Mouse (Mus musculus) hindbrain, embryonic 14.5 days (tissue): Measurements from ENCODE around the gene Minpp1. TPM values are rescaled to one million over a fixed set of nuclear protein-coding genes. Genes with fewer than 3 reads are reported as not detected.

ENCODE experiments used
- ATAC-seq: fragments of 200-750 bp; cut with Nextera tagmentation; 2 replicates; pipeline ENCODE4 v1.8.0; 2017; ENCODE audit warnings: moderate number of reproducible peaks, mild to moderate bottlenecking, moderate TSS enrichment, moderate library complexity; ENCODE audit not compliant: low FRiP score
- DNase-seq: peaks from one replicate; pipeline ENCODE4 v3.0.0-alpha.2; 2015; ENCODE audit warnings: low spot score
- H3K27ac ChIP-seq: fragments of 300-500 bp; sonication (generic); 2 replicates; pipeline ENCODE4 v1.5.1; 2014; ENCODE audit warnings: mild to moderate bottlenecking, moderate library complexity
- H3K27me3 ChIP-seq: fragments of 300-500 bp; sonication (generic); 2 replicates; pipeline ENCODE4 v1.6.1; 2014; ENCODE audit warnings: mild to moderate bottlenecking, low read length, mixed read lengths; ENCODE audit not compliant: control insufficient read depth, insufficient read depth
- H3K36me3 ChIP-seq: fragments of 300-500 bp; sonication (generic); replicated peaks from 2 replicates; pipeline ENCODE4 v1.6.1; 2014; ENCODE audit not compliant: control insufficient read depth, insufficient read depth
- H3K4me1 ChIP-seq: fragments of 300-500 bp; sonication (generic); replicated peaks from 2 replicates; pipeline ENCODE4 v1.6.1; 2014; ENCODE audit warnings: antibody characterized with exemption, low read length, mixed read lengths; ENCODE audit not compliant: control insufficient read depth, insufficient read depth
- H3K4me2 ChIP-seq: fragments of 300-500 bp; sonication (generic); replicated peaks from 2 replicates; pipeline ENCODE4 v1.6.1; 2014; ENCODE audit warnings: mild to moderate bottlenecking, moderate library complexity
- H3K4me3 ChIP-seq: fragments of 300-500 bp; sonication (generic); replicated peaks from 2 replicates; pipeline ENCODE4 v1.5.1; 2014; ENCODE audit warnings: mild to moderate bottlenecking, low read length
- H3K9ac ChIP-seq: fragments of 300-500 bp; sonication (generic); 2 replicates; pipeline ENCODE4 v1.6.1; 2014
- H3K9me3 ChIP-seq: fragments of 300-500 bp; sonication (generic); 2 replicates; pipeline ENCODE4 v1.6.1; 2016; ENCODE audit warnings: low read length; ENCODE audit not compliant: control insufficient read depth
- WGBS: fragments of 180-500 bp; shearing (Covaris S2); extraction: QIAGEN DNeasy Blood & Tissue Kit; methylation state at CpG from one replicate; pipeline ENCODE4 v1.1.7; 2014; 5-methylcytosine and 5-hydroxymethylcytosine counted together
- polyA plus RNA-seq: library from polyadenylated mRNA; unstranded; fragments of >200 nt; fragmentation: Nextera tagmentation; extraction: Ambion mirVana; gene quantifications from 2 replicates; pipeline ENCODE4 v1.2.1, GENCODE M21; 2014

Minpp1 gene
- polyA plus RNA-seq, 1 experiment from 2014 or later = 60.6 TPM

GRCm38 (mm10) chr19:32530296-32530695 is 44.7 kb downstream of the Minpp1 start:
- Histone ChIP-seq H3K4me2 (no peak overlapping the region), H3K9ac (no peak overlapping the region), H3K27ac (no peak overlapping the region), H3K9me3 (no peaks in the 10 kb centered on the region), H3K4me3 (no peak overlapping the region), H3K27me3 (no peaks in the 10 kb centered on the region), H3K36me3 (no peaks in the 10 kb centered on the region), H3K4me1 (no peaks in the 10 kb centered on the region)
- DNase-seq (no peak), ATAC-seq (no peak)
- 93% methylated on average over 7 of the region's 7 CpGs for WGBS

GRCm38 (mm10) chr19:32532331-32532730 is 46.8 kb downstream of the Minpp1 start:
- no peak overlapping the region for H3K4me2 ChIP-seq
- 88% methylated on average over 3 of the region's 3 CpGs for WGBS
- H3K36me3 ChIP-seq = no peaks in the 10 kb centered on the region
- no peak for ATAC-seq
- H3K27ac ChIP-seq = no peak overlapping the region
- H3K4me3 ChIP-seq = no peak overlapping the region
- H3K4me1 ChIP-seq = no peaks in the 10 kb centered on the region
- no peaks in the 10 kb centered on the region for H3K9me3 ChIP-seq
- no peak for DNase-seq
- no peaks in the 10 kb centered on the region for H3K27me3 ChIP-seq
- no peak overlapping the region for H3K9ac ChIP-seq

- Histone ChIP-seq H3K9ac (no peak overlapping the region), H3K9me3 (no peaks in the 10 kb centered on the region), H3K27ac (no peak overlapping the region), H3K4me2 (no peak overlapping the region), H3K27me3 (no peaks in the 10 kb centered on the region), H3K4me1 (no peaks in the 10 kb centered on the region), H3K4me3 (no peak overlapping the region), H3K36me3 (no peaks in the 10 kb centered on the region)
- whole genome bisulfite sequencing = 89% methylated on average over 7 of the region's 7 CpGs
- DNase-seq (no peak), ATAC-seq (no peak)
Measured at GRCm38 (mm10) chr19:32532737-32533505, 47.4 kb downstream of the Minpp1 start.

GRCm38 (mm10) chr19:32534887-32535286 is 49.3 kb downstream of the Minpp1 start:
- H3K27me3 ChIP-seq = no peaks in the 10 kb centered on the region
- H3K4me3 ChIP-seq = no peak overlapping the region
- ATAC-seq (no peak), DNase-seq (no peak)
- H3K27ac ChIP-seq = no peak overlapping the region
- no peaks in the 10 kb centered on the region for H3K4me1 ChIP-seq
- no peak overlapping the region for H3K9ac ChIP-seq
- H3K9me3 ChIP-seq = no peaks in the 10 kb centered on the region
- no peak overlapping the region for H3K4me2 ChIP-seq
- no peaks in the 10 kb centered on the region for H3K36me3 ChIP-seq

GRCm38 (mm10) chr19:32542784-32543490 is 57.4 kb downstream of the Minpp1 start:
- WGBS = 83% methylated on average over 9 of the region's 9 CpGs
- Histone ChIP-seq H3K9me3 (no peaks in the 10 kb centered on the region), H3K36me3 (no peaks in the 10 kb centered on the region), H3K9ac (no peak overlapping the region), H3K4me3 (no peak overlapping the region), H3K27ac (no peak overlapping the region), H3K27me3 (no peaks in the 10 kb centered on the region), H3K4me2 (no peak overlapping the region), H3K4me1 (no peaks in the 10 kb centered on the region)
- DNase-seq (no peak), ATAC-seq (no peak)

- DNase-seq = no peak
- no peak for ATAC-seq
- Histone ChIP-seq H3K4me2 (no peak overlapping the region), H3K4me1 (no peaks in the 10 kb centered on the region), H3K36me3 (no peaks in the 10 kb centered on the region), H3K9me3 (no peaks in the 10 kb centered on the region), H3K27me3 (no peaks in the 10 kb centered on the region), H3K4me3 (no peak overlapping the region), H3K27ac (no peak overlapping the region), H3K9ac (no peak overlapping the region)
- WGBS = 86% methylated on average over 3 of the region's 3 CpGs
Measured at GRCm38 (mm10) chr19:32547396-32547795, 61.8 kb downstream of the Minpp1 start.

- no peaks in the 10 kb centered on the region for H3K9me3 ChIP-seq
- H3K4me3 ChIP-seq = no peak overlapping the region
- WGBS = 89% methylated on average over 15 of the region's 15 CpGs
- H3K27me3 ChIP-seq = no peaks in the 10 kb centered on the region
- no peaks in the 10 kb centered on the region for H3K4me1 ChIP-seq
- DNase-seq = no peak
- no peak for ATAC-seq
- H3K27ac ChIP-seq = no peak overlapping the region
- H3K4me2 ChIP-seq = no peak overlapping the region
- H3K9ac ChIP-seq = no peak overlapping the region
- no peaks in the 10 kb centered on the region for H3K36me3 ChIP-seq
Measured at GRCm38 (mm10) chr19:32548202-32548601, 62.6 kb downstream of the Minpp1 start.

GRCm38 (mm10) chr19:32550446-32550845 is 64.9 kb downstream of the Minpp1 start:
- ATAC-seq = no peak
- H3K4me2 ChIP-seq = no peak overlapping the region
- no peaks in the 10 kb centered on the region for H3K9me3 ChIP-seq
- WGBS = 73% methylated on average over 5 of the region's 5 CpGs
- H3K9ac ChIP-seq = no peak overlapping the region
- DNase-seq = no peak
- no peak overlapping the region for H3K27ac ChIP-seq
- no peaks in the 10 kb centered on the region for H3K27me3 ChIP-seq
- no peaks in the 10 kb centered on the region for H3K4me1 ChIP-seq
- no peak overlapping the region for H3K4me3 ChIP-seq
- H3K36me3 ChIP-seq = no peaks in the 10 kb centered on the region

- no peak for DNase-seq
Measured at GRCm38 (mm10) chr19:32551442-32551841, 65.9 kb downstream of the Minpp1 start.

More at GRCm38 (mm10) chr19:32551442-32551841, 65.9 kb downstream of the Minpp1 start:
- no peaks in the 10 kb centered on the region for H3K4me1 ChIP-seq
- no peaks in the 10 kb centered on the region for H3K27me3 ChIP-seq
- 72% methylated on average over 3 of the region's 3 CpGs for WGBS
- no peak for ATAC-seq
- H3K4me2 ChIP-seq = no peak overlapping the region
- H3K27ac ChIP-seq = no peak overlapping the region
- H3K9me3 ChIP-seq = no peaks in the 10 kb centered on the region
- H3K36me3 ChIP-seq = no peaks in the 10 kb centered on the region
- no peak overlapping the region for H3K4me3 ChIP-seq
- H3K9ac ChIP-seq = no peak overlapping the region
